Mouse (Mus musculus): ENCODE results near the gene Nudt15.

GRCm38 (mm10) chr14:73483516-73484229 is 64.4 kb downstream of the Nudt15 start:
- no peak for TF ChIP-seq CTCF (IDR thresholded peaks at IDR 0.05; ENCODE audit: control insufficient read depth, insufficient read depth, low read length)
- TF ChIP-seq POLR2A (IDR thresholded peaks at IDR 0.05; ENCODE audit: borderline replicate concordance, control insufficient read depth, low read depth, low read length): no peak

Measured in bone marrow, adult 2 months (tissue).